Mouse (Mus musculus) hindbrain, embryonic 11.5 days (tissue): ENCODE measurements around the gene Ctsk. TPM values are rescaled to one million over a fixed set of nuclear protein-coding genes. Genes with fewer than 3 reads are reported as not detected.

Source experiments
- ATAC-seq: fragments of 200-750 bp; cut with Nextera tagmentation; 2 replicates; pipeline ENCODE4 v1.8.0; 2017; ENCODE audit warnings: mild to moderate bottlenecking, moderate TSS enrichment, moderate library complexity; ENCODE audit not compliant: low FRiP score
- DNase-seq: peaks from one replicate; pipeline ENCODE4 v3.0.0-alpha.2; 2015; ENCODE audit warnings: low spot score
- H3K27ac ChIP-seq: fragments of 300-500 bp; sonication (generic); 2 replicates; pipeline ENCODE4 v1.5.1; 2014; ENCODE audit warnings: mild to moderate bottlenecking, low read depth, low read length
- H3K27me3 ChIP-seq: fragments of 300-500 bp; sonication (generic); 2 replicates; pipeline ENCODE4 v1.6.1; 2014; ENCODE audit warnings: mild to moderate bottlenecking, low read length, moderate library complexity, mixed read lengths; ENCODE audit not compliant: control insufficient read depth, insufficient read depth
- H3K36me3 ChIP-seq: fragments of 300-500 bp; sonication (generic); 2 replicates; pipeline ENCODE4 v1.6.1; 2014; ENCODE audit warnings: mild to moderate bottlenecking, low read length, moderate library complexity, mixed read lengths; ENCODE audit not compliant: control insufficient read depth, insufficient read depth
- H3K4me1 ChIP-seq: fragments of 300-500 bp; sonication (generic); replicated peaks from 2 replicates; pipeline ENCODE4 v1.6.1; 2014; ENCODE audit warnings: low read length, mixed read lengths; ENCODE audit not compliant: control insufficient read depth, insufficient read depth
- H3K4me2 ChIP-seq: fragments of 300-500 bp; sonication (generic); replicated peaks from 2 replicates; pipeline ENCODE4 v1.6.1; 2014; ENCODE audit warnings: mild to moderate bottlenecking, low read depth, low read length
- H3K4me3 ChIP-seq: fragments of 300-500 bp; sonication (generic); 2 replicates; pipeline ENCODE4 v1.5.1; 2014; ENCODE audit warnings: low read depth, low read length
- H3K9ac ChIP-seq: fragments of 300-500 bp; sonication (generic); 2 replicates; pipeline ENCODE4 v1.6.1; 2014; ENCODE audit warnings: low read depth, low read length
- H3K9me3 ChIP-seq: fragments of 300-500 bp; sonication (generic); 2 replicates; pipeline ENCODE4 v1.6.1; 2016; ENCODE audit warnings: low read length; ENCODE audit not compliant: control insufficient read depth
- WGBS: fragments of 180-500 bp; shearing (Covaris S2); extraction: QIAGEN DNeasy Blood & Tissue Kit; methylation state at CpG from one replicate; pipeline ENCODE4 v1.1.7; 2014; 5-methylcytosine and 5-hydroxymethylcytosine counted together
- polyA plus RNA-seq: library from polyadenylated mRNA; unstranded; fragments of >200 nt; fragmentation: Nextera tagmentation; extraction: Ambion mirVana; gene quantifications from 2 replicates; pipeline ENCODE4 v1.2.1, GENCODE M21; 2014

Ctsk gene
- polyA plus RNA-seq, 1 experiment from 2014 or later: 10.3 TPM

DNA sequence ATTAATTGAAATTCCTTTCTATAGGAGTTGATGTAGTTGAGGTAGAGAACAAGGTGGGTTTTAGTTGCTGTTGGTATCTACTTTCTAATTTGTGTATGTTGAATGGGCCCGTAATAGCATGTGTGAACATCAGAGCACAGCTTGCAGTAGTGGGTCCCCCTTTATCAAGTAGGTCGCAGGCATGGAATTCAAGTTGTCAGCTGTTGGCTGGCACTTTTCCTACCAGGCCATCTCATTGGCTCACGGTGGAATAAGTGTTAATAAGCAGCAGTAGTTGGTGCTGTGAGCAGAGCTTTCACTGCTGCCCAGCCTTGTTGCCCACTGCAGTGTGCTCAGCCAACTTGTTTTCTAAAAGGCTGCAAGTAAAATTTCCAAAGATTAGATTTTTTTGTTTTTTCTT lies 10.4 kb upstream of the Ctsk start:
- Histone ChIP-seq H3K9ac (no peak overlapping the region), H3K9me3 (no peaks in the 10 kb centered on the region), H3K4me2 (no peak overlapping the region), H3K4me1 (no peaks in the 10 kb centered on the region), H3K4me3 (no peak overlapping the region), H3K36me3 (peaks cover 9% of the 10 kb centered on the region; the same call in 1 of the 2 replicates), H3K27me3 (no peaks in the 10 kb centered on the region), H3K27ac (no peak overlapping the region)
- DNase-seq (no peak), ATAC-seq (no peak)
- 93% methylated on average over 3 of the region's 3 CpGs for WGBS

DNA sequence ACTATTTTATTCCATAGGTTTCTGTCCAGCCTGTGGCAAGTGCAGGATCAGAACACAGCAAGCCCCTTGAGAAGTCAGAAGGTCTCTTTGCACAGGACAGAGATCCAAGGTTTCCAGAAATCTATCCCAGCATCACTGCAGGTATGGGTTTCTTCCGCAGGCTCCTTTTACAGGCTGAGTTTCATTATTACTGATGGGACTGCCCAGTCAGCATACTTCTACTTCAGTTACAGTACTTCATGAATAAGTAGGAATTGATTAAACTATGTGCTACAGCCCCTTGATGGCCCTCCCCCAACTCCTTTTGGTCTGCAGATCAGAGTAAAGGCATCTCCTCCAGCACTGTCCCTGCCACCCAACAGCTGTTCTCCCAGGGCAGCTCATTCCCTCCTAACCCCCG lies 8.8 kb upstream of the Ctsk start:
- Histone ChIP-seq H3K36me3 (peaks cover 12% of the 10 kb centered on the region; the same call in 1 of the 2 replicates), H3K4me2 (no peak overlapping the region), H3K27me3 (no peaks in the 10 kb centered on the region), H3K9me3 (no peaks in the 10 kb centered on the region), H3K27ac (no peak overlapping the region), H3K4me1 (no peaks in the 10 kb centered on the region), H3K9ac (no peak overlapping the region), H3K4me3 (no peak overlapping the region)
- DNase-seq (no peak), ATAC-seq (no peak)
- WGBS: 92% methylated on average over 2 of the region's 2 CpGs

DNA sequence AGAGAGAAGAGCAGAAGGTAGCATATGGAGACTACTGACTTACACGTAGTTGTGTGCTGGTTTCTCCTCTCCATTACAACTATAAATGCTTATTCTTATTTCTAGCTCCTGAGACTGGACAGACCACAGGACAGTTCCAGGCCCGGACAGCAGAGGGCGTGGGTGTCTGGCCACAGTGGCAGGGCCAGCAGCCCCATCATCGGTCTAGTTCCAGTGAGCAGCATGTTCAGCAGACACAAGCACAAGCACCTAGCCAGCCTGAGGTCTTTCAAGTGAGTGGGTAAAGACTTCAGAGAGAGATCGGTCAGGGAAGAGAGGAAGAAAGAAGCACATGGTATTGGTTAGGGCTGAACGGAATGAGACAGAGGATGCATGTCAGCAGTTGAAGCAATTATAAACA lies 4.7 kb upstream of the Ctsk start:
- no peaks in the 10 kb centered on the region for H3K9me3 ChIP-seq
- peaks cover 12% of the 10 kb centered on the region; the same call in 1 of the 2 replicates for H3K36me3 ChIP-seq
- H3K27ac ChIP-seq: no peak overlapping the region
- no peak overlapping the region for H3K4me2 ChIP-seq
- no peak overlapping the region for H3K4me3 ChIP-seq
- H3K4me1 ChIP-seq: no peaks in the 10 kb centered on the region
- 62% methylated on average over 6 of the region's 6 CpGs for WGBS
- ATAC-seq: no peak
- DNase-seq: peak; percentile 70
- no peak overlapping the region for H3K9ac ChIP-seq
- H3K27me3 ChIP-seq: no peaks in the 10 kb centered on the region

DNA sequence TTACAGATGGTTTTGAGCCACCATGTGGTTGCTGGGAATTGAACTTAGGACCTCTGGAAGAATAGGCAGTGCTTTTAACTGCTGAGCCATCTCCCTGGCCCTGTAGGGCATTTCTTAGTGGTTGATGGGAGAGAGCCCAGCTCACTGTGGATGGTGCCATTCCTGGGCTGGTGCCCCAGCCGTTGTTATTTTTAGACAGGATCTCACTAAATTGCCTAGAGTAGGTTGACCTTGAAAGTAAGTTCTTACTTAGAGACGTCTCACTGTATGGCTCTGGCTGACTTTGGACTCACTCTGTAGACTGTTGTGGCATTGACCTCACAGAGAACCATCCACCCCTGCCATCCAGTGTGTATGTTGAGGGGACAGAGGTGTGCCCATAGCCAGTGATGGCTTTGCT lies 827 bp upstream of the Ctsk start:
- Histone ChIP-seq H3K4me3 (no peak overlapping the region), H3K36me3 (0 out of 2 replicates have a peak, but pooled peaks cover 5% of the 10 kb centered on the region), H3K4me1 (no peaks in the 10 kb centered on the region), H3K4me2 (no peak overlapping the region), H3K9me3 (no peaks in the 10 kb centered on the region), H3K9ac (no peak overlapping the region), H3K27me3 (no peaks in the 10 kb centered on the region), H3K27ac (no peak overlapping the region)
- DNase-seq (no peak), ATAC-seq (no peak)
- whole genome bisulfite sequencing: 83% methylated on average over 2 of the region's 2 CpGs

DNA sequence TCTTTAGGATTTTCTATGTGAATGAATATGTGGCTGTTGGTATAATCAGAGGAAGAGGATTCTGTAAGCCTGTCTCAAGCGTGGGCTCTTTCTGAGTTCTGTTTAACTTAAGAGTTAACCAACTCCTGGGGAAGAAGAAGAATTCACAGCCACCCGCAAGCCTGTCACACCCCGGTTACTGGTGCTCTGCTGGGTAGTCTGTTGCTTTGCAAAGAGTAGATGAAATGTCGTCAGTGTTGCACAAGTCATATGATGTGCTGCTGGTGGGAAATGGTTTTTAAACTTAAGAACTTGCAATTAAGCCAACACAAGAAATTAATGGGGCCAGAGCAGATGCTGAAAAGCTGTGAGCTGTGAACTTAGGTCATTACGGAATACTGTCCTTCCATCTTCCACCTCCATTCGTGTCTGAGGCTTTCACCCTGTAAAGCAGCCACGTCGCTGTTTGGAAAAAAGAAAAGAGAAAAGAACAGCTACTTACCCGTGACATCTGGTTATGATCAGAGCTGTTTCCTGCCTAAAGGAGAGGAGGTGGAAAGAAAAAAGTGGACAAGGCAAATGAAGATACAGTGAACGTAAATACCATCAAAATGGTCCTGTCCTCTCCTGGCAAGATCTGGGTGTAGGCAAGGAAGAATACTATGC lies 562 bp downstream of the Ctsk start:
- Histone ChIP-seq H3K9me3 (no peaks in the 10 kb centered on the region), H3K4me3 (no peak overlapping the region), H3K4me1 (no peaks in the 10 kb centered on the region), H3K9ac (no peak overlapping the region), H3K27ac (no peak overlapping the region), H3K36me3 (no peaks in the 10 kb centered on the region), H3K27me3 (no peaks in the 10 kb centered on the region), H3K4me2 (no peak overlapping the region)
- 64% methylated on average over 10 of the region's 10 CpGs for WGBS
- DNase-seq (no peak), ATAC-seq (no peak)

DNA sequence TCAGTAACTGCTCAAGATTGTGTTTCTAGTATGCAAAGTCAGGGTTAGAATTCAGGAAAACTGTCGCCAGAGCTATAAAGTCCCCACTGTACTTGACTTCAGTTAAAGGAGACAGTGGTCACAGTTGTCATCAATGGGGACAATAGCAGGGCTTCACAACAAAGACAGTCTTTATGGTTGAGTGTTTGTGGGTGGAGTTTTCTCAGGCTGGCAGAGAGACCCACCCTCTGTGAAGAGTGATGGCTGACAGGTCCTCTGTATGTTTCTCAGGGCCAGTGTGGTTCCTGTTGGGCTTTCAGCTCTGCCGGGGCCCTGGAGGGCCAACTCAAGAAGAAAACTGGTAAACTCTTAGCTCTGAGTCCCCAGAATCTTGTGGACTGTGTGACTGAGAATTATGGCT lies 3.3 kb downstream of the Ctsk start:
- WGBS: 45% methylated on average over 2 of the region's 2 CpGs
- ATAC-seq (no peak), DNase-seq (peak; percentile 21)
- Histone ChIP-seq H3K36me3 (no peaks in the 10 kb centered on the region), H3K9ac (no peak overlapping the region), H3K4me3 (no peak overlapping the region), H3K27me3 (no peaks in the 10 kb centered on the region), H3K27ac (no peak overlapping the region; the same call in 1 of the 2 replicates), H3K9me3 (no peaks in the 10 kb centered on the region), H3K4me1 (no peaks in the 10 kb centered on the region), H3K4me2 (no peak overlapping the region)

DNA sequence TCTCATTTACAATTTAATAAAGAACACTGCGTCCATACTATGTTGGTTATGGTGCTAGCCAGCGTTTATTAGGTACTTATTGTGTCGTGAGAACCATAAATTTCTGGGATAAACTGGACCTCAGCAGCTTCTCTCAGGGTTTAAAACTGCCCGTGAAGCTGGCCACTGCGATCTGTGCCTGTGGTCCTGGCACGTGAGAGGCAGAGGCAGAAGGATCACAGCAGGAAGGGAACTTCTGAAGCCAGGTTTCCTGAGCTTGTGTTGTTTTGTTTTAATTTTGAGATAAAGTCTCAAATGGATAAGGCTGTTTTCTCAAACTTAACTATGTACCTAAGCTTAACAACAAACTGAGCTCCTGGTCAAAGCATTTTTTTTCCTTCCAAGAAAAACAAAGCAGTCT lies 10.3 kb downstream of the Ctsk start:
- Histone ChIP-seq H3K4me3 (no peak overlapping the region), H3K4me2 (no peak overlapping the region), H3K9me3 (no peaks in the 10 kb centered on the region), H3K9ac (no peak overlapping the region), H3K4me1 (no peaks in the 10 kb centered on the region), H3K27ac (no peak overlapping the region), H3K27me3 (no peaks in the 10 kb centered on the region), H3K36me3 (no peaks in the 10 kb centered on the region)
- 78% methylated on average over 6 of the region's 6 CpGs for WGBS
- no peak for ATAC-seq
- no peak for DNase-seq

DNA sequence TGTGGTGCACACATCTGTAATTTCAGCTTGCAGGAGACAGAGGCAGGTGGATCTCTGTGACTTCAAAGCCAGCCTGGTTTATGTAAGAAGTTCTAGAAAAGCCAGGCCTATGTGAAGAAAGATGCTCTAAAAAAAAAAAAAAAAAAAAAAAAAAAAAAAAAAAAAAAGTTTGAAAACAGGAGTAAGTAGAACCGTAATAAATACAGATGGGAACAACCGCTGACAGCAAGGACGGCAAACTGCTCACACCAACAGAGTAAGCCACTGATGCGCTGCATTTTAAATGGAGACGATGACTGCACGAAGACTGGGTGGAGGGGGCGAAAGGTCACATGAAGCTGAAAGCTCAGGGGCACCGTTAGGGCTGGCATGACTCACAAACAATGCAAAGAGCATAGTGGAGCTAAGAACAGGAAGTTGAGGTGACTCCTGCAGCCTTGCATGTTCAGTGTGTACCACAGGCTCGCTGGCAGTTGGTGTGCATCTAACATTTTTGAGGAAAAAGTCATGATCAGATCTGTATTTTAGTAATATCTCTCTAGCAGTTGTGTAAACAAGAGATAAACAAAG lies 12.6 kb downstream of the Ctsk start:
- DNase-seq (no peak), ATAC-seq (no peak)
- Histone ChIP-seq H3K27ac (no peak overlapping the region), H3K9ac (no peak overlapping the region), H3K36me3 (no peaks in the 10 kb centered on the region), H3K9me3 (no peaks in the 10 kb centered on the region), H3K27me3 (no peaks in the 10 kb centered on the region), H3K4me1 (no peaks in the 10 kb centered on the region), H3K4me3 (no peak overlapping the region), H3K4me2 (no peak overlapping the region)
- WGBS: 69% methylated on average over 9 of the region's 9 CpGs

DNA sequence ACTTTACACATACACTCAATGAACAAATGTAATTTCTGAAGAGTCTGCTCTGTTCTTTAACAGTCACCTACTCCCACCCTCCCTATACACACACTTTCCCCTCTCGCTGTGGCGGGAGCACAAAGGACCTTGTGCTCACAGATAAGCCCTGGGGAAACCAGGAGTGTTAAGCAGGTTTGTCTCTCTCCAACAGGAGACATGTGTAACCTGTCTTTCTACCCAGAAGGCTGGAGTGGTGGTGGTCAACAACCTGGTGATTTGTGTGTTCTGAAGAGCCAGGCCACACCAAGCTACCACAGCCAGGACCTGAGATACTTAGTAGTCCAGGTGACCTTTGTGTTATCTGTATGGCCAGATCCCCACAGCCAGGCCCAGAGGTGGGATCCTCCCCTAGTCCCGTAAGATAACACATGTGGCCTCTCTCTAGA lies 17.6 kb downstream of the Ctsk start:
- DNase-seq (no peak), ATAC-seq (no peak)
- no peaks in the 10 kb centered on the region for H3K4me1 ChIP-seq
- WGBS: 91% methylated on average over 3 of the region's 3 CpGs
- no peak overlapping the region for H3K4me2 ChIP-seq
- no peak overlapping the region for H3K27ac ChIP-seq
- no peak overlapping the region for H3K9ac ChIP-seq
- H3K36me3 ChIP-seq: no peaks in the 10 kb centered on the region
- no peak overlapping the region for H3K4me3 ChIP-seq
- H3K9me3 ChIP-seq: no peaks in the 10 kb centered on the region
- H3K27me3 ChIP-seq: no peaks in the 10 kb centered on the region
